Mouse (Mus musculus) hindbrain, postnatal 0 days (tissue): ENCODE results near the gene Dnah2. TPM values are rescaled to one million over a fixed set of nuclear protein-coding genes. Genes with fewer than 3 reads are reported as not detected.

Source experiments
- ATAC-seq: fragments of 200-750 bp; cut with Nextera tagmentation; 2 replicates; pipeline ENCODE4 v1.8.0; 2017; ENCODE audit warnings: mild to moderate bottlenecking, moderate TSS enrichment, moderate library complexity
- DNase-seq: peaks from one replicate; pipeline ENCODE4 v3.0.0-alpha.2; 2015; ENCODE audit warnings: low spot score
- H3K27ac ChIP-seq: fragments of 300-500 bp; sonication (generic); 2 replicates; pipeline ENCODE4 v1.5.1; 2014; ENCODE audit warnings: mild to moderate bottlenecking
- H3K27me3 ChIP-seq: fragments of 300-500 bp; sonication (generic); 2 replicates; pipeline ENCODE4 v1.6.1; 2014; ENCODE audit warnings: low read length, mixed read lengths; ENCODE audit not compliant: insufficient read depth
- H3K36me3 ChIP-seq: fragments of 300-500 bp; sonication (generic); 2 replicates; pipeline ENCODE4 v1.6.1; 2014; ENCODE audit warnings: low read length, mixed read lengths; ENCODE audit not compliant: insufficient read depth
- H3K4me1 ChIP-seq: fragments of 300-500 bp; sonication (generic); 2 replicates; pipeline ENCODE4 v1.6.1; 2014; ENCODE audit warnings: antibody characterized with exemption, low read length, mixed read lengths; ENCODE audit not compliant: insufficient read depth
- H3K4me2 ChIP-seq: fragments of 300-500 bp; sonication (generic); 2 replicates; pipeline ENCODE4 v1.6.1; 2014; ENCODE audit warnings: low read depth, mild to moderate bottlenecking, low read length, moderate library complexity, mixed read lengths
- H3K4me3 ChIP-seq: fragments of 300-500 bp; sonication (generic); 2 replicates; pipeline ENCODE4 v1.5.1; 2014; ENCODE audit warnings: low read length
- H3K9ac ChIP-seq: fragments of 300-500 bp; sonication (generic); replicated peaks from 2 replicates; pipeline ENCODE4 v1.6.1; 2014; ENCODE audit warnings: mild to moderate bottlenecking, low read length, moderate library complexity, mixed read lengths
- H3K9me3 ChIP-seq: fragments of 300-500 bp; sonication (generic); 2 replicates; pipeline ENCODE4 v1.6.1; 2016; ENCODE audit warnings: low read length, mixed read lengths
- CTCF ChIP-seq: IDR thresholded peaks from 2 replicates; pipeline ENCODE4 v1.5.1; 2016; ENCODE audit warnings: antibody characterized with exemption, control low read depth, low read depth
- WGBS: fragments of 180-500 bp; shearing (Covaris S2); extraction: QIAGEN DNeasy Blood & Tissue Kit; methylation state at CpG from one replicate; pipeline ENCODE4 v1.1.7; 2014; 5-methylcytosine and 5-hydroxymethylcytosine counted together
- microRNA-seq, 2 experiments: library from miRNA; unstranded; fragments of <30 nt; microRNA quantifications; one replicate each; pipeline ENCODE4; 2016
- polyA plus RNA-seq: library from polyadenylated mRNA; unstranded; fragments of >200 nt; fragmentation: Nextera tagmentation; extraction: Ambion mirVana; gene quantifications from 2 replicates; pipeline ENCODE4 v1.2.1, GENCODE M21; 2015
- total RNA-seq: library from RNA; depleted of rRNA; stranded (reverse); fragments of >200 nt; gene quantifications from 2 replicates; pipeline ENCODE4 v1.2.3, GENCODE M21; 2014; rRNA removed

Gene Dnah2
- total and polyA plus RNA-seq, 2 experiments from 2014 or later, result 2.0 to 3.9 TPM

DNA sequence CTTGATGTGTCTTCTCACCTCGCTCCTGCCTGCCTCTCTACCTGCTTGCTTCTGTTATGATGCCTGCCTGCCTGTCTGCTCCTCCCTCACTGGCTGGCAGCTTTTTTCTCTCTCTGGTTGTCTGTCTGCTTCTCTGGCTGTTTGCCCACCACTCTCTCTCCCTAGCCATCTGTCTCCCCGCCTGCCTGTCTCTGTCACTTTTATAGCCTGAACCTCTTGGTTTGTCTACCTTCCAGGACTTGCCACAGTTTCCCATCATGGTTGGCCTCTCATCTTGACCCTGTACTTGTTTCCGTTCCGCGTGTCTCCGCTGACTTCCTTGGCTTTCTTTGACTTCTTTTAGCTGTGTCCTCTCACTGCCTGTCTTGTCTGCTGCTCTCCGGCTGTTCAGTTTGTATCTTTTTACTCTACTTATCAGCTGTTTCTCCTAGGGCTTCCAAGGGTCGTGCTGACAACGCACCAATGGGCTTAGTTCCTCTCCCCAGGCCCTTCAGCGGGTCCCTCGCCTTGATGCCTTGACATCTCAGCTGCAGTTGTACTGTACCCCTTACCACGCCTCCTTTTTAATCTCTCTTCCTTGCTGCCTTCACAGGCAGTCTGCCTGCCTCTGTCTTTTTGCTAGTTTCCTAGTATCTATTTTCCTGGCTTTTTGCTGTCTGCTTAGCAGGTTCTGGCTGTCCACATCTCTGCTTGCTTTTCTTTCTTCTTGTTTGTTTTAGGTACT, 176.7 kb downstream of the Dnah2 start:
- Histone ChIP-seq H3K27ac (peak overlapping the region; percentile 70), H3K9ac (no peak overlapping the region), H3K4me1 (peaks cover 7% of the 10 kb centered on the region; the same call in 1 of the 2 replicates), H3K4me2 (peak overlapping the region; percentile 36), H3K9me3 (no peaks in the 10 kb centered on the region), H3K4me3 (no peak overlapping the region), H3K27me3 (no peaks in the 10 kb centered on the region), H3K36me3 (no peaks in the 10 kb centered on the region; the same call in 1 of the 2 replicates)
- ATAC-seq, result no peak
- WGBS, result 26% methylated on average over 12 of the region's 12 CpGs
- peak; percentile 69 for DNase-seq
- TF ChIP-seq CTCF, result no peak

DNA sequence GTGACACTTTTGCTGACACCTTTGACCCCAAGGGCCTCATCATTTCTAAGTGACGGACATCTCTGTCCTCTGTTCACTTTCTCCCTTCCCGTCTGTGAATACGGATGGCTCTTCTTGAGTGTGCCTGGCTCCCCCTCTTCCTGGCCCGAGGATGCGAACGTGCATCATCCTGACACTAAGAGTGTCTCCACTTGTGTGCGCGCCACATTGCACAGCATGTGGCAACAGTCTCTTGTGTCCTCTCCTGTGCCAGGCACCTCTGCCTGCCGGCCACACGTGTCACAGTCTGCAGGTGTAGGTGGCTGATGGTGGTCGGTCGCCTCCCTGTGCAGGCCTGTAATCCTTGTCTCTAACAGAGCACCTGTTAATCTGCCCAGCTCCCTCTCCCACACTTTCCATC, 177.3 kb downstream of the Dnah2 start:
- no peaks in the 10 kb centered on the region for H3K27me3 ChIP-seq
- H3K27ac ChIP-seq, result peak overlapping the region; percentile 70
- H3K4me1 ChIP-seq, result peaks cover 7% of the 10 kb centered on the region; the same call in 1 of the 2 replicates
- DNase-seq (no peak), ATAC-seq (no peak)
- 24% methylated on average over 12 of the region's 12 CpGs for WGBS
- no peaks in the 10 kb centered on the region for H3K9me3 ChIP-seq
- peak overlapping the region; percentile 36 for H3K4me2 ChIP-seq
- TF ChIP-seq CTCF, result no peak
- no peak overlapping the region for H3K9ac ChIP-seq
- H3K4me3 ChIP-seq, result no peak overlapping the region
- no peaks in the 10 kb centered on the region; the same call in 1 of the 2 replicates for H3K36me3 ChIP-seq

DNA sequence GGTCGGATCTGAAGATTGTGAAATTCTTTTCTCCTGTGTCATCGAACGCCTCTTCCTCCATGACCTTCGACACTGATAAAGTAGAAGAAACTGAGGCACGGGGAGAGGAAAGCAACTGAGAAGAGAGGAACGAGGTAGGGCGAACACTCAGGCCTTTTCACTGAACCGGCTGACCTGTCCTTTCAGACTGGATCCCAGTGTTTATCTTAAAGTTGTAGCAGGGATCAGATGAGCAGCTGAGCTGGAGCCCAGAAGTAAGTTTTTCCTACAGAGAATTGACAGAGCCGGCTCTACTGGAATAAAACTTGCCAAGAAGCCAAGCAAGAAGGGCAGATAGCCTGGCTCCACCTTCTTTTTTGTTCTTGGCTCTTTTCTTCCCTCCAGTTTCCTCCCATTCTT, 178.1 kb downstream of the Dnah2 start:
- no peak overlapping the region for H3K9ac ChIP-seq
- no peak for DNase-seq
- ATAC-seq, result no peak
- H3K36me3 ChIP-seq, result no peaks in the 10 kb centered on the region; the same call in 1 of the 2 replicates
- no peak for TF ChIP-seq CTCF
- no peak overlapping the region for H3K4me3 ChIP-seq
- 15% methylated on average over 9 of the region's 9 CpGs for WGBS
- peaks cover 11% of the 10 kb centered on the region for H3K4me1 ChIP-seq
- peak overlapping the region; percentile 36 for H3K4me2 ChIP-seq
- no peaks in the 10 kb centered on the region for H3K27me3 ChIP-seq
- peak overlapping the region; percentile 70; the same call in 1 of the 2 replicates for H3K27ac ChIP-seq
- H3K9me3 ChIP-seq, result no peaks in the 10 kb centered on the region

Small RNAs within 50 kb of the gene (microRNA-seq; reads per million reads assigned to microRNA genes)
- gene Gm27493, result 0 reads per million in 2 experiments

Other genes with a start within 250 kb of the Dnah2 start
- 13.3 and 22.0 TPM in 2 replicates for gene Cntrob, start 225.3 kb downstream of the Dnah2 start, total RNA-seq
- 11.0 and 12.0 TPM in 2 replicates for gene Cntrob, start 225.3 kb downstream of the Dnah2 start, polyA plus RNA-seq
- 150 and 157 TPM in 2 replicates for gene Trappc1, start 225.1 kb downstream of the Dnah2 start, total RNA-seq
- 171 and 173 TPM in 2 replicates for gene Trappc1, start 225.1 kb downstream of the Dnah2 start, polyA plus RNA-seq
- 5.5 and 7.8 TPM in 2 replicates for gene Kcnab3, start 222.9 kb downstream of the Dnah2 start, total RNA-seq
- 6.1 and 6.6 TPM in 2 replicates for gene Kcnab3, start 222.9 kb downstream of the Dnah2 start, polyA plus RNA-seq
- 127 and 141 TPM in 2 replicates for gene Rnf227, start 208.6 kb downstream of the Dnah2 start, total RNA-seq
- gene Rnf227, start 208.6 kb downstream of the Dnah2 start, polyA plus RNA-seq, result 234 and 241 TPM in 2 replicates
- 252 and 255 TPM in 2 replicates for gene Chd3, start 179.7 kb downstream of the Dnah2 start, total RNA-seq
- gene Chd3, start 179.7 kb downstream of the Dnah2 start, polyA plus RNA-seq, result 46.6 and 49.7 TPM in 2 replicates
- gene Naa38, start 153.6 kb downstream of the Dnah2 start, total RNA-seq, result 77.1 and 99.0 TPM in 2 replicates
- 162 and 163 TPM in 2 replicates for gene Naa38, start 153.6 kb downstream of the Dnah2 start, polyA plus RNA-seq
- gene Cyb5d1, start 153.5 kb downstream of the Dnah2 start, total RNA-seq, result 21.8 and 26.9 TPM in 2 replicates
- 18.5 and 22.2 TPM in 2 replicates for gene Cyb5d1, start 153.5 kb downstream of the Dnah2 start, polyA plus RNA-seq
- 3.8 and 4.3 TPM in 2 replicates for gene Tmem88, start 150.9 kb downstream of the Dnah2 start, total RNA-seq
- gene Tmem88, start 150.9 kb downstream of the Dnah2 start, polyA plus RNA-seq, result 8.7 and 9.5 TPM in 2 replicates
- 8.0 and 10.5 TPM in 2 replicates for gene Kdm6b, start 135.4 kb downstream of the Dnah2 start, total RNA-seq
- 20.5 and 22.3 TPM in 2 replicates for gene Kdm6b, start 135.4 kb downstream of the Dnah2 start, polyA plus RNA-seq
- 97.9 and 111 TPM in 2 replicates for gene Efnb3, start 11.1 kb upstream of the Dnah2 start, total RNA-seq
- gene Efnb3, start 11.1 kb upstream of the Dnah2 start, polyA plus RNA-seq, result 93.3 and 94.4 TPM in 2 replicates
- gene Wrap53, start 31.1 kb upstream of the Dnah2 start, total RNA-seq, result 16.4 and 19.4 TPM in 2 replicates
- 12.8 and 13.8 TPM in 2 replicates for gene Wrap53, start 31.1 kb upstream of the Dnah2 start, polyA plus RNA-seq
- gene Trp53, start 31.2 kb upstream of the Dnah2 start, total RNA-seq, result 33.5 and 41.5 TPM in 2 replicates
- gene Trp53, start 31.2 kb upstream of the Dnah2 start, polyA plus RNA-seq, result 36.6 and 37.4 TPM in 2 replicates
- gene Atp1b2, start 56.8 kb upstream of the Dnah2 start, total RNA-seq, result 185 and 210 TPM in 2 replicates
- gene Atp1b2, start 56.8 kb upstream of the Dnah2 start, polyA plus RNA-seq, result 145 and 157 TPM in 2 replicates
- 0.40 TPM in 1 of 2 replicates, not detected in the other for gene Shbg, start 68.8 kb upstream of the Dnah2 start, total RNA-seq
- gene Shbg, start 68.8 kb upstream of the Dnah2 start, polyA plus RNA-seq, result not detected in 2 replicates
- 8.6 and 10.9 TPM in 2 replicates for gene Sat2, start 72.9 kb upstream of the Dnah2 start, total RNA-seq
- gene Sat2, start 72.9 kb upstream of the Dnah2 start, polyA plus RNA-seq, result 35.4 and 41.4 TPM in 2 replicates
- 68.5 and 79.6 TPM in 2 replicates for gene Fxr2, start 83.9 kb upstream of the Dnah2 start, total RNA-seq
- 23.3 and 28.8 TPM in 2 replicates for gene Fxr2, start 83.9 kb upstream of the Dnah2 start, polyA plus RNA-seq
- gene Sox15, start 106.2 kb upstream of the Dnah2 start, total RNA-seq, result not detected in 2 replicates
- 0.35 and 0.40 TPM in 2 replicates for gene Sox15, start 106.2 kb upstream of the Dnah2 start, polyA plus RNA-seq
- 141 and 256 TPM in 2 replicates for gene Mpdu1, start 113.5 kb upstream of the Dnah2 start, total RNA-seq
- 122 and 124 TPM in 2 replicates for gene Mpdu1, start 113.5 kb upstream of the Dnah2 start, polyA plus RNA-seq
- 6.0 and 7.5 TPM in 2 replicates for gene Cd68, start 117.0 kb upstream of the Dnah2 start, total RNA-seq
- 10.5 and 12.0 TPM in 2 replicates for gene Cd68, start 117.0 kb upstream of the Dnah2 start, polyA plus RNA-seq
- gene Eif4a1, start 123.3 kb upstream of the Dnah2 start, total RNA-seq, result 696 and 745 TPM in 2 replicates
- gene Eif4a1, start 123.3 kb upstream of the Dnah2 start, polyA plus RNA-seq, result 427 and 463 TPM in 2 replicates
- 68.6 and 90.4 TPM in 2 replicates for gene Senp3, start 133.0 kb upstream of the Dnah2 start, total RNA-seq
- gene Senp3, start 133.0 kb upstream of the Dnah2 start, polyA plus RNA-seq, result 69.2 and 69.3 TPM in 2 replicates
- 0.14 and 1.8 TPM in 2 replicates for gene Tnfsf13, start 136.7 kb upstream of the Dnah2 start, total RNA-seq
- 0.76 and 0.98 TPM in 2 replicates for gene Tnfsf13, start 136.7 kb upstream of the Dnah2 start, polyA plus RNA-seq
- 3.1 and 7.1 TPM in 2 replicates for gene Tnfsf12, start 146.7 kb upstream of the Dnah2 start, total RNA-seq
- gene Tnfsf12, start 146.7 kb upstream of the Dnah2 start, polyA plus RNA-seq, result 5.0 and 6.0 TPM in 2 replicates
- gene Tnfsfm13, start 147.0 kb upstream of the Dnah2 start, total RNA-seq, result 0.94 and 4.6 TPM in 2 replicates
- 2.0 and 2.8 TPM in 2 replicates for gene Tnfsfm13, start 147.0 kb upstream of the Dnah2 start, polyA plus RNA-seq
- 18.3 and 18.8 TPM in 2 replicates for gene Polr2a, start 209.5 kb upstream of the Dnah2 start, total RNA-seq
- gene Polr2a, start 209.5 kb upstream of the Dnah2 start, polyA plus RNA-seq, result 9.1 and 10.5 TPM in 2 replicates
- 0.72 TPM in 1 of 2 replicates, not detected in the other for gene Slc35g3, start 212.9 kb upstream of the Dnah2 start, total RNA-seq
- gene Slc35g3, start 212.9 kb upstream of the Dnah2 start, polyA plus RNA-seq, result 0.11 and 0.15 TPM in 2 replicates
- 39.2 and 39.9 TPM in 2 replicates for gene Zbtb4, start 216.8 kb upstream of the Dnah2 start, total RNA-seq
- gene Zbtb4, start 216.8 kb upstream of the Dnah2 start, polyA plus RNA-seq, result 4.6 and 4.9 TPM in 2 replicates
- gene Chrnb1, start 246.8 kb upstream of the Dnah2 start, total RNA-seq, result 1.5 TPM in 1 of 2 replicates, not detected in the other
- gene Chrnb1, start 246.8 kb upstream of the Dnah2 start, polyA plus RNA-seq, result 0.85 and 1.5 TPM in 2 replicates